Mouse (Mus musculus) kidney, postnatal 0 days (tissue): ENCODE measurements around the gene Olfr1034. TPM values are rescaled to one million over a fixed set of nuclear protein-coding genes. Genes with fewer than 3 reads are reported as not detected.
"Not testable (repeated sequence)": the region's sequence is repeated elsewhere in the genome, so short reads cannot be mapped to it uniquely, and the experiment has no call there.

Experiments used
- ATAC-seq: fragments of 200-750 bp; cut with Nextera tagmentation; replicated peaks from 2 replicates; pipeline ENCODE4 v1.8.0; 2017; ENCODE audit warnings: low read depth, moderate number of reproducible peaks, moderate TSS enrichment, moderate library complexity; ENCODE audit not compliant: low FRiP score
- DNase-seq: peaks from one replicate; pipeline ENCODE4 v3.0.0-alpha.2; 2016; ENCODE audit warnings: low spot score
- H3K27ac ChIP-seq: fragments of 300-500 bp; sonication (generic); 2 replicates; pipeline ENCODE4 v1.5.1; 2014; ENCODE audit warnings: mild to moderate bottlenecking
- H3K27me3 ChIP-seq: fragments of 300-500 bp; sonication (generic); 2 replicates; pipeline ENCODE4 v1.6.1; 2014; ENCODE audit warnings: low read length, mixed read lengths; ENCODE audit not compliant: insufficient read depth
- H3K36me3 ChIP-seq: fragments of 300-500 bp; sonication (generic); 2 replicates; pipeline ENCODE4 v1.6.1; 2014; ENCODE audit warnings: low read length, mixed read lengths; ENCODE audit not compliant: insufficient read depth
- H3K4me1 ChIP-seq: fragments of 300-500 bp; sonication (generic); replicated peaks from 2 replicates; pipeline ENCODE4 v1.6.1; 2014; ENCODE audit warnings: antibody characterized with exemption, low read length, mixed read lengths; ENCODE audit not compliant: insufficient read depth
- H3K4me2 ChIP-seq: fragments of 300-500 bp; sonication (generic); 2 replicates; pipeline ENCODE4 v1.6.1; 2014; ENCODE audit warnings: mild to moderate bottlenecking, low read length, moderate library complexity, mixed read lengths
- H3K4me3 ChIP-seq: fragments of 300-500 bp; sonication (generic); replicated peaks from 2 replicates; pipeline ENCODE4 v1.5.1; 2014; ENCODE audit warnings: low read depth, low read length
- H3K9ac ChIP-seq: fragments of 300-500 bp; sonication (generic); 2 replicates; pipeline ENCODE4 v1.6.1; 2014; ENCODE audit warnings: low read depth, low read length
- H3K9me3 ChIP-seq: fragments of 300-500 bp; sonication (generic); replicated peaks from 2 replicates; pipeline ENCODE4 v1.6.1; 2016; ENCODE audit warnings: low read length, inconsistent platforms, mixed read lengths
- CTCF ChIP-seq: IDR thresholded peaks from 2 replicates; pipeline ENCODE4 v1.5.1; 2016; ENCODE audit warnings: antibody characterized with exemption, low read depth, mild to moderate bottlenecking, moderate library complexity
- WGBS: fragments of 180-500 bp; shearing (Covaris S2); extraction: QIAGEN DNeasy Blood & Tissue Kit; methylation state at CpG from one replicate; pipeline ENCODE4 v1.1.7; 2014; 5-methylcytosine and 5-hydroxymethylcytosine counted together
- polyA plus RNA-seq: library from polyadenylated mRNA; unstranded; fragments of >200 nt; fragmentation: Nextera tagmentation; extraction: Ambion mirVana; gene quantifications from 2 replicates; pipeline ENCODE4 v1.2.1, GENCODE M21; 2015

Gene Olfr1034
- 0.04 and 0.09 TPM in 2 replicates for polyA plus RNA-seq

DNA sequence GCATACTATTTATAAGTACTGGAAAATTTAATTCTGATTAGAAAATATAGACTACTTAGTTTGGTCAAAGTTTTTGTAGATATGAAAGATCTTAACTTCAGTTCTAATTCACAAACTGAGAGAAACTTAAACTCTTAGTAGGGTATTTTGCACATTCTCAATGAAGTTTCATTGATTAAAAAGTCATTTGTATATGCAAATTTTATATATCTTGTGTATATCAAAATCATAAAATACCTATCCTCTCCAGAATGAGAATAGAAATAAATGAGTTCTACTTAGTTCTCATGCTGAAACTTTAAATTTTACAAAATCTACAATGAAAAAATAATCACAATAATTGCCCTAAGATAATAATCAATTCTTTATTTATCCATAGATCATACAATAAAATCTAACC is at the start of gene Olfr1034:
TSS of gene Olfr1034 (plus strand) at position 301 of the 400 bp plus-strand sequence.
- H3K36me3 ChIP-seq = no peaks in the 10 kb centered on the region
- H3K4me3 ChIP-seq = no peak within 1 kb of the TSS
- H3K27me3 ChIP-seq = no peaks in the 10 kb centered on the region
- H3K9me3 ChIP-seq = no peaks in the 10 kb centered on the region
- ATAC-seq (no peak), DNase-seq (no peak)
- H3K4me1 ChIP-seq = no peaks in the 10 kb centered on the region
- no peak within 1 kb of the TSS for H3K27ac ChIP-seq
- H3K9ac ChIP-seq = no peak within 1 kb of the TSS
- H3K4me2 ChIP-seq = no peak within 1 kb of the TSS
- TF ChIP-seq CTCF = no peak

- DNase-seq = no peak
- H3K9ac ChIP-seq = no peak within 1 kb of the TSS
- no peaks in the 10 kb centered on the region for H3K4me1 ChIP-seq
- H3K9me3 ChIP-seq = no peaks in the 10 kb centered on the region
- no peak within 1 kb of the TSS for H3K4me2 ChIP-seq
- WGBS = 82% methylated on average over 7 of the region's 7 CpGs
- H3K4me3 ChIP-seq = no peak within 1 kb of the TSS
- H3K27me3 ChIP-seq = no peaks in the 10 kb centered on the region
- TF ChIP-seq CTCF = no peak
- H3K36me3 ChIP-seq = no peaks in the 10 kb centered on the region
- no peak for ATAC-seq
- H3K27ac ChIP-seq = no peak within 1 kb of the TSS
Observed at GRCm38 (mm10) chr2:86005240-86005639, 40.4 kb upstream of the Olfr1034 start, which contains the start of gene Olfr1032. Olfr1032 (plus strand) TSS chr2:86005540.

- not testable (repeated sequence) for H3K4me1 ChIP-seq, H3K27me3 ChIP-seq, H3K9ac ChIP-seq, ATAC-seq, H3K9me3 ChIP-seq, H3K36me3 ChIP-seq
- under 1% methylated on average over 10 of the region's 11 CpGs for WGBS
- DNase-seq = peak; percentile 74
- Histone ChIP-seq H3K4me3 (peak within 1 kb of the TSS; percentile 32), H3K27ac (peak within 1 kb of the TSS; percentile 77), H3K4me2 (peak within 1 kb of the TSS; percentile 47)
Observed at GRCm38 (mm10) chr2:86020406-86020805, 25.3 kb upstream of the Olfr1034 start, which contains the start of gene Olfr1033. Olfr1033 (plus strand) TSS chr2:86020633.

DNA sequence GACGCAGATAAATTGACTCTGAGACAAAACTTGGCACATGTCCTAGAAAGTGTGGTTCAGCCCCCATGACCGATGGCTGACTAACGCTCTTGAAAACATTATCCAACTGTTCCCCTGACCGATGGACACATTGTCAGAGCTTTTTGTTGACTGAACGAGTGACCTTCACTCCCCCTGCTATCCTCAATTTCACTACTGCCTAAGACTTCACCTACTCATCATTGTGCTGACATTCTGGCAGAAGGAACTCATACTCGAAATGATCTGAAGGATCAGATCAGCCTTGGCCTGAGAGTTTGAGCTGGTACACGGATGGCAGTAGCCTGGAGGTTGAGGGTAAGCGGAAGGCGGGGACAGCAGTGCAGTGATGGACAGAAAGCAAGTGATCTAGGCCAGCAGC is 24.1 kb upstream of the Olfr1034 start:
- not testable (repeated sequence) for H3K27ac ChIP-seq

DNA sequence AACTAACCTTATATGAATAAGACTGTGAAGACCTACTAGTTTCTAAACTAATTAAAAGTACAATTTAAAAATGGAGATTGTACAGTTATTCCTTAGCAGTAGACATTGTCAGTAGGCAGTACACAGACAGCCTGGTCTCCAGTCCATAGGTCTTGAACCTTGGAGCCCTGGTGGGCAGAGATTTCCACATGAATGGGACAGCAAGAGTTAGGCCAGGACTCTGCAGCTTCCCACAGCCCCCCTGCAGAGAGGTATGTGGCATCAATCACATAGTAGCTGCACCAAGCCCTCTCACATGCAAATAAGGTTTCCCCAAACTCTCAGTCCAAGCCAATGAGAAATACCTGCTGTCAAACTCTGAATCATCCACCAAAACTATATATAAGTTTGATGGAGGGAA is 5.1 kb downstream of the Olfr1034 start:
- not testable (repeated sequence) for H3K4me3 ChIP-seq, H3K36me3 ChIP-seq, H3K4me2 ChIP-seq, ATAC-seq, H3K9ac ChIP-seq, H3K27ac ChIP-seq, H3K9me3 ChIP-seq, H3K27me3 ChIP-seq, H3K4me1 ChIP-seq, DNase-seq

More for the DNA sequence above, 24.1 kb upstream of the Olfr1034 start:
- H3K9me3 ChIP-seq, H3K27me3 ChIP-seq, ATAC-seq, H3K4me3 ChIP-seq, H3K4me1 ChIP-seq, H3K4me2 ChIP-seq, H3K36me3 ChIP-seq, H3K9ac ChIP-seq, DNase-seq: not testable (repeated sequence)
- WGBS = 29% methylated on average over 2 of the region's 9 CpGs

DNA sequence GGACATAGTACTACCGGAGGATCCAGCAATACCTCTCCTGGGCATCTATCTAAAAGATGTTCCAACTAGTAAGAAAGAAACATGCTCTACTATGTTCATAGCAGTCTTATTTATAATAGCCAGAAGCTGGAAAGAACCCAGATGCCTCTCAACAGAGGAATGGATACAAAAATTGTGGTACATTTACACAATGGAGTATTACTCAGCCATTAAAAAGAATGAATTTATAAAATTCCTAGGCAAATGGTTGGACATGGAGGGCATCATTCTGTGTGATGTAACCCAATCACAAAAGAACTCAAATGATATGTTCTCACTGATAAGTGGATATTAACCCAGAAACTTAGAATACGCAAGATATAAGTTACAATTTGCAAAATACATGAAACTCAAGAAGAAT is 18.1 kb downstream of the Olfr1034 start:
- H3K27ac ChIP-seq, H3K27me3 ChIP-seq, DNase-seq, H3K9ac ChIP-seq, ATAC-seq, H3K4me3 ChIP-seq, H3K4me2 ChIP-seq, H3K4me1 ChIP-seq, H3K36me3 ChIP-seq, H3K9me3 ChIP-seq: not testable (repeated sequence)
- 92% methylated on average over 2 of the region's 2 CpGs for WGBS

DNA sequence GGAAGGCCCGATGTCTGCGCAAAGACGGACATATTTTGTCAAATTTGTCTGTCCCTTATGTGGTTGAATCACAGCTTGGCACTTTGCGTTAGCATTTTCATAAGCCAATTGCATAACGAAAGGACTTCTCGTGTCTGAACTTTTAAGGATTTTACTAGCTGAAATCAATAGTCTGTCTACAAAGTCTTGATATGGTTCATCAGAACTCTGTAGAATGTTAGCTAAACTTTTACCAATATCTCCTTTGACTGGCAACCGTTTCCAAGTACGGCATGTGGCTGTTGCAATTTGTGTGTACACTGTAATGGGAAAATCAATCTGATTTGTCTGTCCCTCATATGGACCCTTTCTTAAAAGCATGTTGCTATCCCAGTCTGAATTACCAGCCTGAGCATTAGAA is 24.5 kb downstream of the Olfr1034 start:
- Histone ChIP-seq H3K9ac (no peak overlapping the region), H3K4me3 (no peak overlapping the region), H3K36me3 (no peaks in the 10 kb centered on the region), H3K27me3 (no peaks in the 10 kb centered on the region), H3K4me2 (no peak overlapping the region), H3K4me1 (no peaks in the 10 kb centered on the region), H3K9me3 (no peaks in the 10 kb centered on the region), H3K27ac (no peak overlapping the region)
- no peak for TF ChIP-seq CTCF
- ATAC-seq = no peak
- whole genome bisulfite sequencing = 93% methylated on average over 8 of the region's 8 CpGs
- DNase-seq = no peak

DNA sequence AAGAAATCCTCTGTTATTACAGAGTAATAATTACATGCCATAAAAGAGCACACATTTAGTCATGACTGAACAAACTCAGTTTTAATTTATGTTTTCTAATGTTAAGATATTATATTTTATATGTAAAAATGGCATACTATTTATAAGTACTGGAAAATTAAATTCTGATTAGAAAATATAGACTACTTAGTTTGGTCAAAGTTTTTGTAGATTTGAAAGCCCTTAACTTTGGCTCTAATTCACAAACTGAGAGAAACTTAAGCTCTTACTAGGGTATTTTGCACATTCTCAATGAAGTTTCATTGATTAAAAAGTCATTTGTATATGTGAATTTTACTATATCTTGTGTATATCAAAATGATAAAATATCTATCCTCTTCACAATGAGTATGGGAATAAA is 28.0 kb downstream of the Olfr1034 start, which contains the start of gene Olfr1036:
TSS of gene Olfr1036 (plus strand) at position 301 of the 400 bp plus-strand sequence.
- not testable (repeated sequence) for H3K4me3 ChIP-seq, H3K9ac ChIP-seq, H3K36me3 ChIP-seq, H3K9me3 ChIP-seq, DNase-seq, H3K27me3 ChIP-seq, ATAC-seq, H3K4me2 ChIP-seq, H3K4me1 ChIP-seq, H3K27ac ChIP-seq

DNA sequence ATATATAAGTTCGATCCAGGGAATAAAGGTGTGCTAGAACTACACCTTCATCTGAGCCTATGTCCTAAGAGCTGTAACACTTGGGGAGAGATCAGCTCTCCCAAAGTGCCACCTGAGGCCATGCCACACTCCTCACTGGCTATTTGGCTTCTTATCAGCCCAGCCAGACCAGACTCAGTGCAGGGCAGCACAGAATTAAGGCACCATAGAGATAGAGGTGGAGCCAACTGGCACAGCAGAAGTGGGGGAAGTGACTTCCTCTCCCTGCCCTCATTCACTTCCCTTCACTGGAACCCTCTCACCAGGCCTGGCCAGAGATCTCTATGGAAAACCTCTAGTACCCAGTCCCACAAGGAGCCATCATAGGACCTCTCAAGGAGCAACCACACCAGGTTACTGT is 34.8 kb downstream of the Olfr1034 start:
- DNase-seq, H3K27ac ChIP-seq, H3K27me3 ChIP-seq, ATAC-seq, H3K36me3 ChIP-seq, H3K4me3 ChIP-seq, H3K9ac ChIP-seq, H3K9me3 ChIP-seq, H3K4me1 ChIP-seq, H3K4me2 ChIP-seq: not testable (repeated sequence)
- WGBS = 85% methylated on average over 1 of the region's 1 CpGs
